Mouse (Mus musculus): ENCODE results near the gene Fbxw9. TPM values are rescaled to one million over a fixed set of nuclear protein-coding genes. Genes with fewer than 3 reads are reported as not detected.
"Not testable (repeated sequence)": the region's sequence is repeated elsewhere in the genome, so short reads cannot be mapped to it uniquely, and the experiment has no call there.

The Fbxw9 gene
- total and polyA plus RNA-seq, 2 experiments from 2014 or later, result 87.4 to 115 TPM

DNA sequence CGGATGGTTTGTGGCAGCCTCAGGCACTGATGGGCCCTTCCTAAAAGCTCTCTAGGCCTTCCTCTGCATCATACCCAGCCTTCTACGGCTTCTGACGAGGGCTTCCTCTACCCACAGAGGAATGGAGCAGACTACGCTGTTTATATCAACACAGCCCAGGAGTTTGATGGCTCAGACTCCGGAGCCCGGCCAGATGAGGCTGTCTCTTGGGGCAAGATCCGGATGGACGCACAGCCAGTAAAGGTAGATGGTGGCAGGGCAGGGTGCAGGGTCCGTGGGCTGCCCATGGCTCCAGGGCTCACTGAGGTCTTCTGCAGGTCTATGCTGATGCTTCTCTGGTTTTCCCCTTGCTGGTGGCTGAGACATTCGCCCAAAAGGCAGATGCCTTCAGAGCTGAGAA, 14.8 kb downstream of the Fbxw9 start:
- H3K9me3 ChIP-seq (ENCODE audit: low read length), result no peaks in the 10 kb centered on the region
- peaks cover 38% of the 10 kb centered on the region for H3K36me3 ChIP-seq (ENCODE audit: insufficient read depth)
- H3K27ac ChIP-seq (ENCODE audit: low read depth, low read length), result no peak overlapping the region
- H3K4me2 ChIP-seq (ENCODE audit: low read depth), result no peak overlapping the region
- no peak overlapping the region for H3K9ac ChIP-seq
- ATAC-seq, result no peak
- 93% methylated on average over 10 of the region's 10 CpGs for WGBS
- DNase-seq, result no peak
- H3K4me1 ChIP-seq (ENCODE audit: insufficient read depth), result peaks cover 13% of the 10 kb centered on the region
- no peaks in the 10 kb centered on the region for H3K27me3 ChIP-seq (ENCODE audit: insufficient read depth, low read length)
- H3K4me3 ChIP-seq (ENCODE audit: low read depth, low read length), result no peak overlapping the region
- no peak for TF ChIP-seq CTCF (IDR thresholded peaks at IDR 0.05; ENCODE audit: low read depth)

DNA sequence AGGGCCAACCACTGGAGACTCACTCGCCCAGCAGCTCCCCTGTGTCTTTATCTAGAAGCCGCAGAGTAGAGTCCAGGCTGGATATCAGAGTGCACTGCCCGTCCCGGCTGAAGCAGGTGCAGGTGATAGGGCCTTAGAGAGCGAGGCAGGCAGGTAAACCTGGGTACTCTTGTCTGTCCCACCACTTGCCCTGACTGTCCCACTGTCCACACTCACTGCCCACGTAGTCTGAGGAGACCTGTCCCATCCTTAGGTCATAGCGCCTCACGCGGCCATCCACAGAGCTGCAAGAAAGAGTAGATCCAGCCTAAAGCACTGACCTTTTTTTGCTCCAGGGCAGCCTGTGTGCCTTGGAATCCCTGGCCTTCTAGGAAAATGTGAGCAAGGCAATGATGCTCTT, 16.1 kb downstream of the Fbxw9 start:
- ATAC-seq (no peak), DNase-seq (no peak)
- Histone ChIP-seq H3K27me3 (ENCODE audit: insufficient read depth, low read length) (no peaks in the 10 kb centered on the region), H3K4me2 (ENCODE audit: low read depth) (no peak overlapping the region), H3K36me3 (ENCODE audit: insufficient read depth) (peaks cover 38% of the 10 kb centered on the region), H3K4me3 (ENCODE audit: low read depth, low read length) (no peak overlapping the region), H3K4me1 (ENCODE audit: insufficient read depth) (peaks cover 17% of the 10 kb centered on the region), H3K9me3 (ENCODE audit: low read length) (no peaks in the 10 kb centered on the region), H3K27ac (ENCODE audit: low read depth, low read length) (no peak overlapping the region), H3K9ac (no peak overlapping the region)
- peak; percentile 54 for TF ChIP-seq CTCF (IDR thresholded peaks at IDR 0.05; ENCODE audit: low read depth)
- 83% methylated on average over 9 of the region's 9 CpGs for WGBS

DNA sequence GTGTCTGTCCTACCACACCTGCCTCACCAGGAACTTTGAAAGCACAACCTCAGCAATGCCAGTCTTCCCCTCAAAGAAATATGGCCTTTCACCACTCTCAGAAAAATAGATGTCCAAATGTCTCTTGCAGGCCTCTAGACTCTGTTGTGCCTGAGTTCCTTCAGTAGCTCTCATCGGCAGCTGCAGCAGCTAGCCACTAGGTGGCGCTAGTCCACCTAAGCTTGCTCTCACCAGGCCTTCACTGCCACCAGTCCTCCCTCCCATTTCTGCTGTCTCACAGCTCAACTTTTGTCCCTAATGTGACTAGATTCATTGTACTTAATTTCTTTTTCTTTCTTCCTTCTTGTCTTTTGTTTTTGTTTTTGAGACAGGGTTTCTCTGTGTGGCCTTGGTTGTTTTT, 17.1 kb downstream of the Fbxw9 start:
- peaks cover 19% of the 10 kb centered on the region for H3K4me1 ChIP-seq (ENCODE audit: insufficient read depth)
- peaks cover 38% of the 10 kb centered on the region for H3K36me3 ChIP-seq (ENCODE audit: insufficient read depth)
- H3K4me2 ChIP-seq (ENCODE audit: low read depth), result no peak overlapping the region
- H3K9me3 ChIP-seq (ENCODE audit: low read length), result no peaks in the 10 kb centered on the region
- peak; percentile 97 for TF ChIP-seq CTCF (IDR thresholded peaks at IDR 0.05; ENCODE audit: low read depth)
- DNase-seq (peak; percentile 93), ATAC-seq (peak; percentile 81)
- no peaks in the 10 kb centered on the region for H3K27me3 ChIP-seq (ENCODE audit: insufficient read depth, low read length)
- H3K9ac ChIP-seq, result no peak overlapping the region
- H3K27ac ChIP-seq (ENCODE audit: low read depth, low read length), result no peak overlapping the region
- WGBS, result 0% methylated on average over 2 of the region's 2 CpGs
- H3K4me3 ChIP-seq (ENCODE audit: low read depth, low read length), result no peak overlapping the region

DNA sequence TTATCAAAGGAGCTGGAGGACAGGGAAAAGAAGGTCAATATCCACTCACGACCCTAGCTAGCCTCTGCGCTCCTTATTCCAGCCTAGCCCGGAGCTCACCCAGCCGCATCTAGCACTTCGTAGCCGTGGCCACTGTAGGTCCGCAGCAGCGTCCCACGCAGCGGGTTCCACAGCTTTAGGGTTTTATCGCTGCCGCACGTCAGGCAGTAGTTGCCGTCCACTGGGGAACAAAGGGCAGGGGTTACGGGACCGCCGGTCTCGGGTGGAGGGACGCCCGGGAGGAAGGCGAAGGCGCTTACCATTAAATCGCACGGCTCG, 20.3 kb downstream of the Fbxw9 start:
- Histone ChIP-seq H3K36me3 (ENCODE audit: insufficient read depth) (peaks cover 19% of the 10 kb centered on the region), H3K27ac (ENCODE audit: low read depth, low read length) (peak overlapping the region; percentile 69), H3K4me1 (ENCODE audit: insufficient read depth) (peaks cover 16% of the 10 kb centered on the region), H3K27me3 (ENCODE audit: insufficient read depth, low read length) (no peaks in the 10 kb centered on the region), H3K9ac (peak overlapping the region; percentile 78), H3K9me3 (ENCODE audit: low read length) (no peaks in the 10 kb centered on the region), H3K4me2 (ENCODE audit: low read depth) (peak overlapping the region; percentile 99), H3K4me3 (ENCODE audit: low read depth, low read length) (peak overlapping the region; percentile 83)
- under 1% methylated on average over 25 of the region's 25 CpGs for WGBS
- no peak for TF ChIP-seq CTCF (IDR thresholded peaks at IDR 0.05; ENCODE audit: low read depth)
- no peak for ATAC-seq
- DNase-seq, result peak; percentile 13

DNA sequence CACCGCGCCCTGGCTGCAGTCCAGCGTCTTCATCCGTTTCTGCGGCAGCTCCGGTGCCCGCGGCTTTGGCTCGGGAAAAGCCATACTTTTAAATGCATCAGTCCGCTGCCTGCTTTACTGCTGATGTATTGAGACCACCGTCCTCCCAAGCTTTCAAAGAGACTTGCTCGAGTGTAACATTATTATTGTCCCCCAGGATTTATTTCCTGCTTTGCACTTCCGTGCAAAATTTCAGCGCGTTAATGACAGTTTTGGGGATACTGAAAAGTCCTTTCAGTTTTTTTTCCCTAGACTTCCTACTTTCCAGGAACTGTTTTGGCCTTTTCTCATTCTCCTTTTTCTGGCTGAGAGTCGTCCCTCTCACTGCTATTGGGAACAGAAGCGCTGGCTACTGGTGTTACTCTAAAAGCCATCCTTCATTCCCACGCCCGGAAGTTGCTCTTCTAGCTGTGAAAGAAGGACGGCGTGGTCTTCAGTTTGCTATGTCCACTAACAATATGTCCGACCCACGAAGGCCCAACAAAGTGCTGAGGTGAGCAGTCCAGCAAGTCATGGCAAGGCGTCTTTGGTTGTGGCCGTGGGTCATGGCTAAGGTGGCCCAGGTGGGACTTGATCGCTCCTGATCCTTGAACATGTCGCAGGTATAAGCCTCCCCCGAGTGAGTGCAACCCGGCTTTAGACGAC, 20.8 kb downstream of the Fbxw9 start, which contains the start of gene Wdr83os:
TSS of gene Wdr83os (plus strand) at position 209 of the 684 bp plus-strand sequence.
- DNase-seq (peak; percentile 89), ATAC-seq (peak; percentile 32; the same call in 1 of the 2 replicates)
- peak within 1 kb of the TSS; percentile 69 for H3K27ac ChIP-seq (ENCODE audit: low read depth, low read length)
- 0 out of 2 replicates have a peak, but pooled peaks have one; percentile 6 for TF ChIP-seq CTCF (IDR thresholded peaks at IDR 0.05; ENCODE audit: low read depth)
- peak within 1 kb of the TSS; percentile 78 for H3K9ac ChIP-seq
- peak within 1 kb of the TSS; percentile 83 for H3K4me3 ChIP-seq (ENCODE audit: low read depth, low read length)
- peak within 1 kb of the TSS; percentile 99 for H3K4me2 ChIP-seq (ENCODE audit: low read depth)
- no peaks in the 10 kb centered on the region for H3K9me3 ChIP-seq (ENCODE audit: low read length)
- WGBS, result under 1% methylated on average over 30 of the region's 30 CpGs
- H3K36me3 ChIP-seq (ENCODE audit: insufficient read depth), result peaks cover 14% of the 10 kb centered on the region
- H3K4me1 ChIP-seq (ENCODE audit: insufficient read depth), result peaks cover 16% of the 10 kb centered on the region
- no peaks in the 10 kb centered on the region for H3K27me3 ChIP-seq (ENCODE audit: insufficient read depth, low read length)

DNA sequence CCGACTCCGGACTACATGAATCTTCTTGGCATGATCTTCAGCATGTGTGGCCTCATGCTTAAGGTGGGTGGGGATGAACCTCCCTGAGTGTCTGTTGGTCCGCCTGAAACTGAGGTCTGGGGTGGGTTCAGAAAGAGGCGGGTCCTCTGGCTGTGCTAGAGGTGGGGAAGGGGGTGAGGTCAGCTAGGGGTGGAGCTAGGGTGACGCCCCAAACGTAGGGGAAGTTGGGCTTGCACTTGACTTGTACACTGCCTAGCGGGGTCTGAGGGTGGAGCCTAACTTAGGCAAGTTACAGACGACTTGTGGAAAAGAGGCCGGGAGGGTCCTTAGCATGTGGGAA, 21.3 kb downstream of the Fbxw9 start, which contains the start of gene Wdr83:
TSS of gene Wdr83 (minus strand) at position 91 of the 340 bp plus-strand sequence.
- Histone ChIP-seq H3K4me3 (ENCODE audit: low read depth, low read length) (peak within 1 kb of the TSS; percentile 83), H3K36me3 (ENCODE audit: insufficient read depth) (peaks cover 9% of the 10 kb centered on the region), H3K27ac (ENCODE audit: low read depth, low read length) (peak within 1 kb of the TSS; percentile 69), H3K9me3 (ENCODE audit: low read length) (no peaks in the 10 kb centered on the region), H3K9ac (peak within 1 kb of the TSS; percentile 78), H3K4me1 (ENCODE audit: insufficient read depth) (peaks cover 16% of the 10 kb centered on the region), H3K27me3 (ENCODE audit: insufficient read depth, low read length) (no peaks in the 10 kb centered on the region), H3K4me2 (ENCODE audit: low read depth) (peak within 1 kb of the TSS; percentile 99)
- ATAC-seq, result no peak
- WGBS, result 3% methylated on average over 9 of the region's 9 CpGs
- DNase-seq, result no peak
- TF ChIP-seq CTCF (IDR thresholded peaks at IDR 0.05; ENCODE audit: low read depth), result no peak

DNA sequence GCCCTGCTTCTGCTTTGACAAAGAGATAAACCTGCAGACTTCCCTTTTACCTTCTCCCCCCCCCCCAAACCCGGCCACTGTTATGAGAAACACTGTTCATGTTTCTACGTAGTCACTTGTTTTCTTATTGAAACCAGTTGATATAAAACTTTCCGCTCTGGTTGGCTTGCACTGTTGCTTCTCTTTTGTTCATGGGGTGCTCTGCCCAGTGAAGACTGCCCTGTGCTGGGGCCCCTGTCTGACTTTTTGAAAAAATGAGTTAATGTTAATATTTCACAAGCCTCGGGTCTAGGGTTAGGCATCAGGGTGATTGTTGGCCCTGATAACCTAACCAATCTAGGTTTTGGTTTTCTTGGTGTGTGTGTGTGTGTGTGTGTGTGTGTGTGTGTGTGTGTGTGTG, 22.3 kb downstream of the Fbxw9 start:
- H3K4me1 ChIP-seq (ENCODE audit: insufficient read depth), result peaks cover 16% of the 10 kb centered on the region
- not testable (repeated sequence) for ATAC-seq; H3K4me3 ChIP-seq (ENCODE audit: low read depth, low read length); H3K9me3 ChIP-seq (ENCODE audit: low read length); DNase-seq; H3K4me2 ChIP-seq (ENCODE audit: low read depth); H3K27ac ChIP-seq (ENCODE audit: low read depth, low read length); H3K27me3 ChIP-seq (ENCODE audit: insufficient read depth, low read length); H3K9ac ChIP-seq; H3K36me3 ChIP-seq (ENCODE audit: insufficient read depth)
- 92% methylated on average over 4 of the region's 4 CpGs for WGBS

All from forebrain, postnatal 0 days (tissue).